ENCODE assay signal across 13 mouse cellular contexts in genomic region chr13:93189416-93189815, GRCm38 (mm10). TPM values are rescaled to one million over a fixed set of nuclear protein-coding genes. Genes with fewer than 3 reads are reported as not detected.
DNase-seq lines count a peak whose midpoint lies in the region; ATAC-seq and TF ChIP-seq lines count a peak whose summit lies in the region.
"Had no signal": no experiment of that assay in that cellular context is flagged by ENCODE, and none has a peak within 500 bp of the region (broad histone marks: within the 10 kb centered on the region; RNA-seq: fewer than 3 reads in every experiment).

No protein-coding gene starts in this region.

- peaks cover 7% of the 10 kb centered on the region; the same call in 1 of the 2 replicates for H3K79me2 ChIP-seq in liver, adult 2 months (ENCODE audit: control insufficient read depth, insufficient read depth, low read length)

- no peak for DNase-seq in heart, adult 11 months
- peak; percentile 53 for DNase-seq in liver, adult 2 months (ENCODE audit: extremely low read depth, low read depth, low spot score)
- no peak for DNase-seq in liver
- no peak for DNase-seq in liver, postnatal 0 days
- no peak for DNase-seq in urinary bladder, adult 18-20 months (ENCODE audit: low spot score in 2 of 2)
- no peak for DNase-seq in left cerebral cortex, postnatal 36 days (ENCODE audit: low spot score in 2 of 2)
- DNase-seq: adrenal gland, postnatal 14 days; cerebellum, adult 9-10 months had no signal

- no peak for ATAC-seq in heart, embryonic 11.5 days (replicated peaks; ENCODE audit: insufficient number of reproducible peaks, low FRiP score, low TSS enrichment)
- no peak for ATAC-seq in liver, postnatal 0 days
- ATAC-seq: midbrain, embryonic 16.5 days had no signal

- H3K27ac ChIP-seq in heart, embryonic 11.5 days (ENCODE audit: low read depth, low read length), result no peak overlapping the region
- H3K27ac ChIP-seq in liver, adult 2 months (replicated peaks; ENCODE audit: insufficient read depth, low read depth, low read length), result peak overlapping the region; percentile 29; the same call in 1 of the 2 replicates
- H3K27ac ChIP-seq in brown adipose tissue, adult 24 weeks (replicated peaks; ENCODE audit: low read depth, low read length), result 0 out of 2 replicates have a peak overlapping the region, but pooled peaks have one; percentile 11
- peak overlapping the region; percentile 53; the same call in 1 of the 2 replicates for H3K27ac ChIP-seq in liver, postnatal 0 days (ENCODE audit: low read depth)
- H3K27ac ChIP-seq: embryonic facial prominence, embryonic 15.5 days; limb, embryonic 12.5 days had no signal

- no peaks in the 10 kb centered on the region for H3K9me3 ChIP-seq in heart, embryonic 11.5 days (replicated peaks; ENCODE audit: control insufficient read depth, low read length)
- H3K9me3 ChIP-seq in liver, postnatal 0 days (ENCODE audit: low read length), result no peaks in the 10 kb centered on the region
- H3K9me3 ChIP-seq: embryonic facial prominence, embryonic 15.5 days; limb, embryonic 12.5 days had no signal

- TF ChIP-seq EP300 in liver, postnatal 0 days (IDR thresholded peaks at IDR 0.05; ENCODE audit: low read depth), result no peak

- WGBS in heart, embryonic 11.5 days (ENCODE audit: insufficient replicate concordance), result 47% methylated on average over 2 of the region's 2 CpGs
- 39% methylated on average over 2 of the region's 2 CpGs for WGBS in liver, adult 2 months
- WGBS in liver, postnatal 0 days (ENCODE audit: insufficient replicate concordance), result 62% methylated on average over 2 of the region's 2 CpGs

- no peak for TF ChIP-seq POLR2A in liver, adult 2 months (IDR thresholded peaks at IDR 0.05; ENCODE audit: extremely low read depth, insufficient read depth, low read length)

- H3K4me2 ChIP-seq in heart, embryonic 11.5 days, result peak overlapping the region; percentile 47
- peak overlapping the region; percentile 35 for H3K4me2 ChIP-seq in liver, postnatal 0 days (ENCODE audit: low read depth, low read length)

- H3K4me1 ChIP-seq in heart, embryonic 11.5 days (ENCODE audit: control insufficient read depth, insufficient read depth, low read length), result peaks cover 5% of the 10 kb centered on the region
- peaks cover 5% of the 10 kb centered on the region for H3K4me1 ChIP-seq in liver, adult 2 months (ENCODE audit: control insufficient read depth, insufficient read depth, low read length)
- peaks cover 4% of the 10 kb centered on the region for H3K4me1 ChIP-seq in brown adipose tissue, adult 24 weeks (ENCODE audit: control insufficient read depth, insufficient read depth, insufficient read length, low read length)
- peaks cover 13% of the 10 kb centered on the region; the same call in 1 of the 2 replicates for H3K4me1 ChIP-seq in liver, postnatal 0 days (ENCODE audit: insufficient read depth)

- intact Hi-C loops in left cerebral cortex, postnatal 36 days (cut with DNase I), result no loop called here

- H3K36me3 ChIP-seq in heart, embryonic 11.5 days (ENCODE audit: control insufficient read depth, insufficient read depth, low read length), result no peaks in the 10 kb centered on the region
- peaks cover 7% of the 10 kb centered on the region for H3K36me3 ChIP-seq in liver, adult 2 months (ENCODE audit: control insufficient read depth, insufficient read depth, low read length)
- H3K36me3 ChIP-seq in liver, postnatal 0 days (replicated peaks; ENCODE audit: insufficient read depth, low read length), result peaks cover 10% of the 10 kb centered on the region
- H3K36me3 ChIP-seq: embryonic facial prominence, embryonic 15.5 days had no signal

- no peak overlapping the region for H3K9ac ChIP-seq in heart, embryonic 11.5 days (ENCODE audit: low read depth, low read length)
- H3K9ac ChIP-seq in liver, adult 2 months (ENCODE audit: low read depth, low read length), result peak overlapping the region; percentile 12; the same call in 1 of the 2 replicates
- no peak overlapping the region; the same call in 1 of the 2 replicates for H3K9ac ChIP-seq in liver, postnatal 0 days (replicated peaks)
- H3K9ac ChIP-seq: embryonic facial prominence, embryonic 15.5 days; limb, embryonic 12.5 days had no signal

- H3K27me3 ChIP-seq in heart, embryonic 11.5 days (ENCODE audit: control insufficient read depth, insufficient read depth, low read length), result no peaks in the 10 kb centered on the region
- H3K27me3 ChIP-seq in liver, adult 2 months (ENCODE audit: control insufficient read depth, insufficient read depth, low read length), result no peaks in the 10 kb centered on the region
- H3K27me3 ChIP-seq in liver, postnatal 0 days (ENCODE audit: insufficient read depth, low read length), result no peaks in the 10 kb centered on the region
- H3K27me3 ChIP-seq: embryonic facial prominence, embryonic 15.5 days; limb, embryonic 12.5 days had no signal

- H3K4me3 ChIP-seq in heart, embryonic 11.5 days (ENCODE audit: low read depth, low read length), result no peak overlapping the region
- H3K4me3 ChIP-seq in liver, adult 2 months (ENCODE audit: insufficient read depth, low read depth, low read length), result no peak overlapping the region
- H3K4me3 ChIP-seq in brown adipose tissue, adult 24 weeks (ENCODE audit: insufficient read depth, low read depth, low read length), result no peak overlapping the region
- H3K4me3 ChIP-seq in liver, postnatal 0 days (ENCODE audit: low read depth, low read length), result 0 out of 2 replicates have a peak overlapping the region, but pooled peaks have one; percentile 15
- H3K4me3 ChIP-seq: embryonic facial prominence, embryonic 15.5 days; limb, embryonic 12.5 days had no signal

- no peak for TF ChIP-seq CTCF in liver, adult 2 months (IDR thresholded peaks at IDR 0.05; ENCODE audit: low read depth, low read length)
- TF ChIP-seq CTCF in liver, postnatal 0 days (IDR thresholded peaks at IDR 0.05; ENCODE audit: low read depth), result no peak

RNA-seq across cellular contexts. Expression of gene Tent2, which starts 2.8 kb away (rescaled TPM):
- polyA plus RNA-seq in heart, embryonic 11.5 days (2014; fragmentation: Nextera tagmentation; extraction: Ambion mirVana), result 56.3 and 59.3 TPM in 2 replicates
- total RNA-seq in liver, adult 2 months (2014; rRNA removed), result 25.0 and 25.8 TPM in 2 replicates
- polyA plus RNA-seq in liver, adult 2 months (2012; rRNA removed), result 9.3 and 10.0 TPM in 2 replicates
- 29.1 and 31.9 TPM in 2 replicates for polyA plus RNA-seq in brown adipose tissue, adult 24 weeks (2012; ENCODE audit: insufficient read depth, insufficient read length, missing spikeins)
- polyA plus RNA-seq in liver, postnatal 0 days (2015; fragmentation: Nextera tagmentation; extraction: Ambion mirVana), result 25.6 and 26.6 TPM in 2 replicates
- 10 to 100 TPM; 23.8 to 29.4 TPM for total RNA-seq in left cerebral cortex, postnatal 36 days (2021)

RNA-seq across cellular contexts. Expression of gene Cmya5, which starts 44.9 kb away (rescaled TPM):
- polyA plus RNA-seq in heart, embryonic 11.5 days (2014; fragmentation: Nextera tagmentation; extraction: Ambion mirVana), result 4.6 and 5.0 TPM in 2 replicates
- total RNA-seq in liver, adult 2 months (2014; rRNA removed), result under 0.01 and 0.55 TPM in 2 replicates
- polyA plus RNA-seq in liver, adult 2 months (2012; rRNA removed), result 0.02 TPM in 1 of 2 replicates, not detected in the other
- 4.1 and 7.8 TPM in 2 replicates for polyA plus RNA-seq in brown adipose tissue, adult 24 weeks (2012; ENCODE audit: insufficient read depth, insufficient read length, missing spikeins)
- polyA plus RNA-seq in liver, postnatal 0 days (2015; fragmentation: Nextera tagmentation; extraction: Ambion mirVana), result 0.01 and 0.17 TPM in 2 replicates
- 1 to 10 TPM; 5.1 to 5.4 TPM for total RNA-seq in left cerebral cortex, postnatal 36 days (2021)
